Mouse (Mus musculus): ENCODE measurements around the gene Aaas. TPM values are rescaled to one million over a fixed set of nuclear protein-coding genes. Genes with fewer than 3 reads are reported as not detected.

Aaas gene
- total RNA-seq (2021), result 22.5 and 23.2 TPM in 2 replicates
- long read RNA-seq, experiment 1, transcript Aaas-201 (16 exons, 1,811 nt), result major isoform, 16 of 21 reads
- long read RNA-seq, experiment 1, partial matches to known transcripts, result 1 of 21 reads
- long read RNA-seq, experiment 1, other reads (novel, unspliced or antisense), result 4 of 21 reads
- long read RNA-seq, experiment 2, transcript Aaas-201 (16 exons, 1,811 nt), result major isoform, 16 of 19 reads
- long read RNA-seq, experiment 2, partial matches to known transcripts, result 1 of 19 reads
- long read RNA-seq, experiment 2, other reads (novel, unspliced or antisense), result 2 of 19 reads

- DNase-seq, result peak; percentile 97
Measured at GRCm38 (mm10) chr15:102350138-102350941, at the start of gene Aaas. Aaas (minus strand) TSS chr15:102350771.

- peak; percentile 97 for DNase-seq
Measured at GRCm38 (mm10) chr15:102399229-102400221, 49.0 kb upstream of the Aaas start.

GRCm38 (mm10) chr15:102398629-102399028, 48.1 kb upstream of the Aaas start:
- peak; percentile 78 for DNase-seq

GRCm38 (mm10) chr15:102395061-102395460, 44.5 kb upstream of the Aaas start:
- DNase-seq, result peak; percentile 45

- DNase-seq, result no peak
Measured at GRCm38 (mm10) chr15:102393584-102394014, 43.0 kb upstream of the Aaas start.

GRCm38 (mm10) chr15:102392520-102392919, 41.9 kb upstream of the Aaas start:
- DNase-seq, result no peak

GRCm38 (mm10) chr15:102388942-102389341, 38.4 kb upstream of the Aaas start:
- no peak for DNase-seq

GRCm38 (mm10) chr15:102386640-102387039, 36.1 kb upstream of the Aaas start:
- DNase-seq, result no peak

GRCm38 (mm10) chr15:102383671-102384070, 33.1 kb upstream of the Aaas start:
- DNase-seq, result no peak

- DNase-seq, result peak; percentile 90
Measured at GRCm38 (mm10) chr15:102381575-102381974, 31.0 kb upstream of the Aaas start.

GRCm38 (mm10) chr15:102377810-102378262, 27.3 kb upstream of the Aaas start:
- DNase-seq, result peak; percentile 78

- peak; percentile 96 for DNase-seq
Measured at GRCm38 (mm10) chr15:102377163-102377543, 26.6 kb upstream of the Aaas start.

GRCm38 (mm10) chr15:102376453-102377162, 26.0 kb upstream of the Aaas start:
- peak; percentile 70 for DNase-seq

GRCm38 (mm10) chr15:102370727-102371126, 20.2 kb upstream of the Aaas start:
- no peak for DNase-seq

GRCm38 (mm10) chr15:102369972-102370371, 19.4 kb upstream of the Aaas start:
- no peak for DNase-seq

- DNase-seq, result peak; percentile 18
Measured at GRCm38 (mm10) chr15:102366733-102367344, 16.3 kb upstream of the Aaas start, which contains the start of gene Sp7. Sp7 (minus strand) TSS chr15:102367182.

GRCm38 (mm10) chr15:102366238-102366637, 15.7 kb upstream of the Aaas start:
- no peak for DNase-seq

GRCm38 (mm10) chr15:102364678-102365077, 14.1 kb upstream of the Aaas start:
- no peak for DNase-seq

GRCm38 (mm10) chr15:102362648-102363047, 12.1 kb upstream of the Aaas start:
- DNase-seq, result no peak

- no peak for DNase-seq
Measured at GRCm38 (mm10) chr15:102358834-102359233, 8.3 kb upstream of the Aaas start.

- DNase-seq, result no peak
Measured at GRCm38 (mm10) chr15:102358126-102358525, 7.6 kb upstream of the Aaas start.

Data from adrenal gland, postnatal 14 days (tissue).